Comparison of ENCODE assay signal across 13 mouse cellular contexts in the genomic region with DNA sequence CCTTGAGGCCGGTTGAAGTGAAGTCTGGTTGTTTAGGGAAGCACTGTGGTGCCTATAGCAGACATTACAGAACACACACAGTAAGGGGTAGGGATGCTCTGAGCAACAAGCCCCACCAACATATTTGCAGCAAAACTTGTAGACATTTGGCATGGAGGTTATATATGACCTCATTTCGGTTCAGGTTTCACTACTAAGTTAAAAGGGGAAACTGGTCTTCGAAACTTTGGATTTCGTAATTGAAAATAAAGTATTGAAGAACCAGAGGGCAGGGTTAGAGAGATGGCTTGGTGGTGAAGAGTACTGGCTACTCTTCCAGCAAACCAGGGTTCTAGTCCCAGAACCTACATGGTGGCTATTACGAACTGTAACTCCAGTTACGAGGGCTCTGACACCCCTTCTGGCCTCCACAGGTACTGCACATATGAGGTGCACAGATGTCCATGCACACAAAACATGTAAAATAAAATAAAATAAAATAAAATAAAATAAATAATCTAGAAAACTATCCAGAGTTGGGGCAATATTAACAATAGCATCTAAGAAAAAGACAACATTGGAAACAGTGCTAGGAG. TPM values are rescaled to one million over a fixed set of nuclear protein-coding genes. Genes with fewer than 3 reads are reported as not detected.
DNase-seq lines count a peak whose midpoint lies in the region; ATAC-seq and TF ChIP-seq lines count a peak whose summit lies in the region.
"Had no signal": no experiment of that assay in that cellular context is flagged by ENCODE, and none has a peak within 500 bp of the region (broad histone marks: within the 10 kb centered on the region; RNA-seq: fewer than 3 reads in every experiment).

No protein-coding gene starts in this region.

- no peak overlapping the region for H3K9ac ChIP-seq in hindbrain, embryonic 12.5 days

- no peaks in the 10 kb centered on the region for H3K9me3 ChIP-seq in hindbrain, embryonic 12.5 days (replicated peaks)

- H3K36me3 ChIP-seq in hindbrain, embryonic 12.5 days: no peaks in the 10 kb centered on the region

- H3K4me2 ChIP-seq in hindbrain, embryonic 12.5 days (replicated peaks): no peak overlapping the region

- no peak overlapping the region for H3K27ac ChIP-seq in hindbrain, embryonic 12.5 days

- no peak overlapping the region for H3K4me3 ChIP-seq in hindbrain, embryonic 12.5 days

- CTCF ChIA-PET in Patski (lab: Charles Lee): no interaction called here

- WGBS in hindbrain, embryonic 12.5 days: 91% methylated on average over 6 of the region's 6 CpGs

- intact Hi-C loops in left cerebral cortex, postnatal 4 days (cut with DNase I): no loop called here
- intact Hi-C loops in left cerebral cortex, postnatal 10 days (cut with DNase I): no loop called here

- in situ Hi-C loops in Patski (cut with MboI; ENCODE audit: low pct_unique_long_range_greater_than_20kb): no loop called here

- peak; percentile 56 for TF ChIP-seq CTCF in Patski (IDR thresholded peaks at IDR 0.05)

- no peaks in the 10 kb centered on the region for H3K4me1 ChIP-seq in hindbrain, embryonic 12.5 days

- ATAC-seq in CD4-positive, CD25-positive, alpha-beta regulatory T cell, adult 4 months: no peak
- ATAC-seq in Patski: no peak
- no peak for ATAC-seq in hindbrain, embryonic 12.5 days (ENCODE audit: low FRiP score)

- H3K27me3 ChIP-seq in Patski: no peaks in the 10 kb centered on the region
- H3K27me3 ChIP-seq in hindbrain, embryonic 12.5 days: no peaks in the 10 kb centered on the region

- peak; percentile 68 for DNase-seq in CD4-positive, CD25-positive, alpha-beta regulatory T cell, adult 2 months (ENCODE audit: low read depth, low spot score)
- peak; percentile 17 for DNase-seq in left cerebral cortex, postnatal 4 days
- DNase-seq in left cerebral cortex, postnatal 10 days (ENCODE audit: extremely low spot score in 1 of 2, low spot score in 2 of 2): no peak
- DNase-seq in Patski (ENCODE audit: low read depth, low spot score): no peak
- peak; percentile 22 to 38 for DNase-seq in monocyte, adult 2 months (ENCODE audit: low read depth in 1 of 2, low spot score in 2 of 2)
- DNase-seq in layer of hippocampus, adult 9-11 months: no peak
- DNase-seq: adrenal gland, postnatal 10 days; lung, adult 18-20 months had no signal

- POLR2A ChIA-PET in Patski (lab: Charles Lee): no interaction called here

RNA-seq across cellular contexts. Expression of gene Enthd1, which starts 1.2 kb away (rescaled TPM):
- polyA plus RNA-seq in CD4-positive, CD25-positive, alpha-beta regulatory T cell, adult 4 months (2017; shearing (Covaris generic)): under 1 TPM in 1 of 2 experiments, not detected in 1; 0.24 TPM
- total RNA-seq in left cerebral cortex, postnatal 4 days (2021): under 1 TPM; 0.16 to 0.18 TPM
- total RNA-seq in left cerebral cortex, postnatal 10 days (2021): under 1 TPM; 0.21 to 0.26 TPM
- not detected for polyA plus RNA-seq in Patski (2021)
- not detected in 2 replicates for polyA plus RNA-seq in hindbrain, embryonic 12.5 days (2016; fragmentation: Nextera tagmentation; extraction: Ambion mirVana)
- total RNA-seq: adrenal gland, postnatal 10 days had no signal
- polyA plus RNA-seq: heart, embryonic 16.5 days; kidney, embryonic 16.5 days; neural tube, embryonic 14.5 days had no signal

RNA-seq across cellular contexts. Expression of gene Grap2, which starts 8.7 kb away (rescaled TPM):
- 10 to 100 TPM; 37.7 to 55.0 TPM for polyA plus RNA-seq in CD4-positive, CD25-positive, alpha-beta regulatory T cell, adult 4 months (2017; shearing (Covaris generic))
- under 1 TPM; 0.32 to 0.34 TPM for total RNA-seq in left cerebral cortex, postnatal 4 days (2021)
- 1 to 10 TPM in 1 of 2 experiments, under 1 TPM in 1; 0.84 to 1.3 TPM for total RNA-seq in left cerebral cortex, postnatal 10 days (2021)
- polyA plus RNA-seq in Patski (2021): not detected
- 3.0 and 3.8 TPM in 2 replicates for polyA plus RNA-seq in hindbrain, embryonic 12.5 days (2016; fragmentation: Nextera tagmentation; extraction: Ambion mirVana)

Comparison
In these comparisons a context has a peak if more than half of its experiments do, and no peak if none do; other contexts are left out.
1. DNase-seq: peak in CD4-positive, CD25-positive, alpha-beta regulatory T cell, adult 2 months (single experiment), left cerebral cortex, postnatal 4 days (single experiment) and monocyte, adult 2 months (2 of 2); none in left cerebral cortex, postnatal 10 days (0 of 2), Patski (single experiment) and layer of hippocampus, adult 9-11 months (single experiment).